Mouse (Mus musculus) liver, embryonic 13.5 days (tissue): ENCODE measurements around the gene Gkap1. TPM values are rescaled to one million over a fixed set of nuclear protein-coding genes. Genes with fewer than 3 reads are reported as not detected.

Experiments used
- ATAC-seq: fragments of 200-750 bp; cut with Nextera tagmentation; 2 replicates; pipeline ENCODE4 v1.8.0; 2017; ENCODE audit warnings: low read depth, mild to moderate bottlenecking, moderate number of reproducible peaks, moderate library complexity
- DNase-seq: peaks from one replicate; pipeline ENCODE4 v3.0.0; 2022
- H3K27ac ChIP-seq: fragments of 300-500 bp; sonication (generic); 2 replicates; pipeline ENCODE4 v1.5.1; 2015; ENCODE audit warnings: moderate library complexity, mild to moderate bottlenecking, inconsistent platforms
- H3K27me3 ChIP-seq: fragments of 300-500 bp; sonication (generic); 2 replicates; pipeline ENCODE4 v1.6.1; 2015; ENCODE audit warnings: mild to moderate bottlenecking, inconsistent platforms
- H3K36me3 ChIP-seq: fragments of 300-500 bp; sonication (generic); 2 replicates; pipeline ENCODE4 v1.6.1; 2015; ENCODE audit warnings: mild to moderate bottlenecking, inconsistent platforms
- H3K4me1 ChIP-seq: fragments of 300-500 bp; sonication (generic); replicated peaks from 2 replicates; pipeline ENCODE4 v1.6.1; 2015; ENCODE audit warnings: inconsistent platforms
- H3K4me2 ChIP-seq: fragments of 300-500 bp; sonication (generic); 2 replicates; pipeline ENCODE4 v1.6.1; 2015; ENCODE audit warnings: inconsistent platforms, mild to moderate bottlenecking, moderate library complexity
- H3K4me3 ChIP-seq: fragments of 300-500 bp; sonication (generic); replicated peaks from 2 replicates; pipeline ENCODE4 v1.5.1; 2015; ENCODE audit warnings: mild to moderate bottlenecking, inconsistent platforms
- H3K9ac ChIP-seq: fragments of 300-500 bp; sonication (generic); 2 replicates; pipeline ENCODE4 v1.6.1; 2015; ENCODE audit warnings: mild to moderate bottlenecking, inconsistent platforms
- H3K9me3 ChIP-seq: fragments of 300-500 bp; sonication (generic); replicated peaks from 2 replicates; pipeline ENCODE4 v1.6.1; 2016; ENCODE audit warnings: inconsistent platforms
- WGBS: fragments of 180-500 bp; shearing (Covaris S2); methylation state at CpG from one replicate; pipeline ENCODE4 v1.1.7; 2015; ENCODE audit not compliant: insufficient replicate concordance; 5-methylcytosine and 5-hydroxymethylcytosine counted together
- polyA plus RNA-seq: library from polyadenylated mRNA; unstranded; fragments of >200 nt; fragmentation: Nextera tagmentation; extraction: Ambion mirVana; gene quantifications from 2 replicates; pipeline ENCODE4 v1.2.1, GENCODE M21; 2015

The Gkap1 gene
- 4.6 and 6.0 TPM in 2 replicates for polyA plus RNA-seq

DNA sequence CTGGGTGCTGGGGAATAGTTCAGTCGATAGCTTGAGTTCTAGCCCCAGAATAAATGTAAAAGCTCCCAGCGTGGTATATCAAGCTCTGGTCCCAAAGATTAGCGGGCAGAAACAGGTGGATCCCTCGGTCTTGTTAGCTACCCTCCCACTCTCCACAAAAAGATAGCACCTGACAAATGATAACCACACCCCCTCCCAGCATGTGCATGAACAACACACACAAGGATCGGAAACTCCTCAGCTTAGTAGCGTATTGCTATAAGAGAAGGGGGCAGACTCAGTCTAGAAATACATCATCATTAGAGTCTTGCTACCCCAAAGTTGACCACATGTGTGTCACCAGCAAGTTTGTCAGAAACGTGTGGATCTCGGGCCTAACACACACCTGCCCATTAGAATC is at the start of gene Gkap1:
Gene Gkap1, minus strand, starts transcription at position 101 of the 400 bp plus-strand sequence.
- Histone ChIP-seq H3K4me1 (peaks cover 22% of the 10 kb centered on the region), H3K27ac (no peak within 1 kb of the TSS), H3K9ac (peak within 1 kb of the TSS; percentile 80), H3K9me3 (no peaks in the 10 kb centered on the region), H3K36me3 (no peaks in the 10 kb centered on the region), H3K4me3 (peak within 1 kb of the TSS; percentile 74), H3K4me2 (peak within 1 kb of the TSS; percentile 96), H3K27me3 (peaks cover 79% of the 10 kb centered on the region)
- WGBS = 51% methylated on average over 8 of the region's 8 CpGs
- DNase-seq (no peak), ATAC-seq (no peak)

GRCm38 (mm10) chr13:58317768-58318167 is 42.3 kb upstream of the Gkap1 start:
- no peak for ATAC-seq
- WGBS = 58% methylated on average over 2 of the region's 2 CpGs
- DNase-seq = no peak

GRCm38 (mm10) chr13:58314991-58315390 is 39.5 kb upstream of the Gkap1 start:
- Histone ChIP-seq H3K4me3 (no peak overlapping the region), H3K9me3 (no peaks in the 10 kb centered on the region), H3K27me3 (no peaks in the 10 kb centered on the region), H3K4me2 (no peak overlapping the region), H3K36me3 (no peaks in the 10 kb centered on the region), H3K9ac (no peak overlapping the region), H3K27ac (no peak overlapping the region), H3K4me1 (peaks cover 13% of the 10 kb centered on the region)
- WGBS = 31% methylated on average over 6 of the region's 6 CpGs
- DNase-seq (peak; percentile 16), ATAC-seq (peak; percentile 61)

More at GRCm38 (mm10) chr13:58317768-58318167, 42.3 kb upstream of the Gkap1 start:
- Histone ChIP-seq H3K27me3 (no peaks in the 10 kb centered on the region), H3K4me2 (no peak overlapping the region), H3K9me3 (no peaks in the 10 kb centered on the region), H3K4me1 (peaks cover 13% of the 10 kb centered on the region), H3K36me3 (no peaks in the 10 kb centered on the region), H3K27ac (no peak overlapping the region), H3K9ac (no peak overlapping the region), H3K4me3 (no peak overlapping the region)

- Histone ChIP-seq H3K9me3 (no peaks in the 10 kb centered on the region), H3K27ac (no peak overlapping the region), H3K4me1 (peaks cover 13% of the 10 kb centered on the region), H3K4me2 (no peak overlapping the region), H3K9ac (no peak overlapping the region), H3K4me3 (no peak overlapping the region), H3K36me3 (no peaks in the 10 kb centered on the region), H3K27me3 (no peaks in the 10 kb centered on the region)
- DNase-seq = no peak
- 0 out of 2 replicates have a peak, but pooled peaks have one; percentile 39 for ATAC-seq
- WGBS = 50% methylated on average over 3 of the region's 3 CpGs
Measured at GRCm38 (mm10) chr13:58313758-58314157, 38.3 kb upstream of the Gkap1 start.

- H3K9me3 ChIP-seq = no peaks in the 10 kb centered on the region
- H3K9ac ChIP-seq = no peak overlapping the region
- no peak for ATAC-seq
- H3K27me3 ChIP-seq = no peaks in the 10 kb centered on the region
- H3K27ac ChIP-seq = no peak overlapping the region
- DNase-seq = no peak
- H3K36me3 ChIP-seq = no peaks in the 10 kb centered on the region
- WGBS = 44% methylated on average over 3 of the region's 3 CpGs
- no peak overlapping the region for H3K4me2 ChIP-seq
- no peak overlapping the region for H3K4me3 ChIP-seq
- peaks cover 13% of the 10 kb centered on the region for H3K4me1 ChIP-seq
Measured at GRCm38 (mm10) chr13:58311351-58311750, 35.9 kb upstream of the Gkap1 start.

DNA sequence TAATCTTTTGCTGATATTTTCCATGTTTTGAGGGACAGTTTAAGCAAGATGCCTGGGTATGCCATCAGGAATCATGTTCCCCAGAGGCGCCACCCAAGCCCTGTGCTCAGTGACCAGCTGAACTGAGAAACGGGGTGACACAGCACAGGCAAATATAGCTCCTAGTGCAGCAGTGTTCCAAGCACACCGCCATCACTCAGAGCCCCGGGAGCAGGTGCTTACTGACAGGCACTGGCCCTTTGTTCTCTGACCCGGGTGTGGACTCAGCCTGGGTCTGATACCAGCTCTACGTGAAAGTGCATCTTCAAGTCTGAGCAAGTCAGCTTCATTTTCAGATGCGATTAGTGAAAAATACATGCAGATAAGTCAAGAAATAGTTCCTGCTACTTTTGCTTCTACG is 34.0 kb upstream of the Gkap1 start:
- Histone ChIP-seq H3K27ac (no peak overlapping the region), H3K9me3 (no peaks in the 10 kb centered on the region)

DNA sequence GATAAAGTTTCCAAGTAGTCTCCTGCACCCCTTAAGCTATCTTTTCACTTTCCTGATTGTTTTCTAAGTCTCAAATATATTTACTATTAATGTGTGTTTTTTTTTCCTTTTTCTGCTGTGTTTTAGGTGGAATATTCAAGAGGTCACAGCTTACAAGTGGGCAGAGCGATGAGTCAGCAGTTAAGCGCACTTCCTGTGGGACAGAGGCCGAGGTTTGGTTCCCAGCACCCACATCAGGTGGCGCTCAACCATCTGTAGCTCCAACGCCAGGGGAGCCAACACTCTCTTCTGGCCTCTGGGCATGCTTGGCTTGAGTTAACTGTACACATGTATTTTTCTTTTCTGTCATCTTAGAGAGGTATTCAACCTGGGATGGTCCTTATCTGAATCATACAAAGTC is 32.0 kb upstream of the Gkap1 start:
- no peak overlapping the region for H3K4me2 ChIP-seq
- H3K4me3 ChIP-seq = no peak overlapping the region
- H3K4me1 ChIP-seq = no peaks in the 10 kb centered on the region
- H3K36me3 ChIP-seq = no peaks in the 10 kb centered on the region
- no peak for DNase-seq
- ATAC-seq = no peak
- H3K9me3 ChIP-seq = no peaks in the 10 kb centered on the region
- no peak overlapping the region for H3K27ac ChIP-seq
- 78% methylated on average over 5 of the region's 5 CpGs for WGBS
- H3K9ac ChIP-seq = no peak overlapping the region
- no peaks in the 10 kb centered on the region for H3K27me3 ChIP-seq

More for the DNA sequence above, 34.0 kb upstream of the Gkap1 start:
- no peak overlapping the region for H3K9ac ChIP-seq
- ATAC-seq (no peak), DNase-seq (no peak)
- peaks cover 13% of the 10 kb centered on the region for H3K4me1 ChIP-seq
- H3K4me2 ChIP-seq = no peak overlapping the region
- no peaks in the 10 kb centered on the region for H3K36me3 ChIP-seq
- WGBS = 62% methylated on average over 8 of the region's 8 CpGs
- no peak overlapping the region for H3K4me3 ChIP-seq
- H3K27me3 ChIP-seq = no peaks in the 10 kb centered on the region

- Histone ChIP-seq H3K27ac (no peak overlapping the region), H3K9me3 (no peaks in the 10 kb centered on the region), H3K9ac (no peak overlapping the region), H3K4me2 (no peak overlapping the region), H3K4me3 (no peak overlapping the region), H3K4me1 (no peaks in the 10 kb centered on the region), H3K27me3 (no peaks in the 10 kb centered on the region), H3K36me3 (no peaks in the 10 kb centered on the region)
- DNase-seq = no peak
- no peak for ATAC-seq
- WGBS = 55% methylated on average over 2 of the region's 2 CpGs
Measured at GRCm38 (mm10) chr13:58305230-58305629, 29.7 kb upstream of the Gkap1 start.

DNA sequence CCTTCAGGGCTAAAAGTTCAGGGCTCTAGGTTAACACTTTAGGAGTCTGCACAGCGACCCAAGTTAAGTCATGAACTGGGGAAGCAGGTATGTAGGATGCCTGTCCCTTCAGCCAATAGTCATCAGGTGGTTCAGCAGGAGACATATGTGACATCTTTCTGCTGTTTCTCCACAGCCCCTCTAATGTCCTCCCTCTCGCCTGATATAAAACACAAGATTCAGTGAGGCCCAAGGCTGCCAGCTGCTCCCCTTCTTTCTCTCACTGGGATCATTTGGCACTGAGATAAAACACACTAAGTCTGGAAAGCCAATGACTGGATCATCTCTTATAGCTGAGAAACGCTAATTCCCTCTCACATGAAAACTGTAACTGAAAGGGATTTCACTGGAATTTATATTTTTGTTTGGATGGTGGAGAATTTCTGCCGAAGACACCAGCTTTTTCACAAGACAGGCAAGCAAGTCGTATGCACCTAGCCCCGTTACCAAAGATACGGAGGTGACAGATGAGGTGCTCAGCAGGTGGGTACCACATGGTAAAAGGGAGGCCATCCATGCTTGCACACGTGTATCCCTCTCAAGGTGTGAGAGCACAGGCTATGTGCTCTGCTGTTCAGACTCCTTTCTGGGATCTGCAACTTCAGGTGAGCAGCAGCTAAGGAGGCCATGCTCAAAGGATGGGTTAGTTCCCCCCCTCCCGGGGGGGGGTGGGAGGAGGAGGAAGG is 27.1 kb upstream of the Gkap1 start:
- WGBS = 66% methylated on average over 9 of the region's 9 CpGs
- no peak for ATAC-seq
- Histone ChIP-seq H3K27ac (no peak overlapping the region), H3K36me3 (no peaks in the 10 kb centered on the region), H3K4me3 (no peak overlapping the region), H3K4me2 (no peak overlapping the region), H3K27me3 (no peaks in the 10 kb centered on the region), H3K9ac (no peak overlapping the region), H3K9me3 (no peaks in the 10 kb centered on the region), H3K4me1 (no peaks in the 10 kb centered on the region)
- DNase-seq = no peak

DNA sequence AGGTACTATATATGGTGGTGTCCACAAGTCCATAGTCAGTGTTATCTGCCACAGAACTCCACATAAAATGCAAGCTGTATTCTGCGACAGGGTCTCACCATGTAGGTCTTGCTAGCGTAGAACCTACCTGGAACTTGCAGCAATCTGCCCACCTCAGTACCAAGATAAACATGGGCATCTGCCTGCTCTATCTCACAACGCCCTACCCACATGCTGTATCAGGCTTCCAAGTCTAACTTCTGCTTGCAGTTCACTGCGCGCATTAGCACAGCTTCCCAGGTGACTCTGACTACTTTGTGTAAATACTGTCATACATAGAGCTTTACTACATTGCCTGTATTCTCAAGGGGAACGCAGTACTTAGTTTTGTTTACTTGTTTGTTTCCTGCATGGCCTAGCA is 26.5 kb upstream of the Gkap1 start:
- Histone ChIP-seq H3K27me3 (no peaks in the 10 kb centered on the region), H3K36me3 (no peaks in the 10 kb centered on the region), H3K27ac (no peak overlapping the region), H3K4me1 (no peaks in the 10 kb centered on the region), H3K9ac (no peak overlapping the region), H3K4me3 (no peak overlapping the region), H3K4me2 (no peak overlapping the region), H3K9me3 (no peaks in the 10 kb centered on the region)
- ATAC-seq (no peak), DNase-seq (no peak)
- WGBS = 69% methylated on average over 6 of the region's 6 CpGs

DNA sequence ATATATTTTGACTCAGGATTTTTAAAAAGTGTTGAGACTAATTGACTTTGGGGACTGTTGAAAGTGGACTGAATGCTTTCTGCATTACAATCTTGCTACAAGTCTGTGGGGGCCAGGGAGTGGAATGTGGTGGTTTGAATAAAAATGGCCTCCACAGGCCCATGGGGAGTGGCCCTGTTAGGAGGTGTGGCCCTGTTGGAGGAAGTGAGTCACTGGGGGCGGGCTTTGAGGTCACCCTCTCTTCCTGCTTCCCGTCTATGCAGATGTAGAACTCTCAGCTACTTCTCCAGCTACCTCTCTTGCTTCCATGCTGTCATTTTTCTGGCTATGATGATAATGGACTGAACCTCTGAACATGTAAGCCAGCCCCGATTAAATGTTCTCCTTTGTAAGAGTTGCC is 23.3 kb upstream of the Gkap1 start:
- H3K9ac ChIP-seq = no peak overlapping the region
- ATAC-seq = no peak
- H3K4me1 ChIP-seq = no peaks in the 10 kb centered on the region
- H3K4me3 ChIP-seq = no peak overlapping the region
- H3K27me3 ChIP-seq = no peaks in the 10 kb centered on the region
- no peak for DNase-seq
- no peaks in the 10 kb centered on the region for H3K9me3 ChIP-seq
- no peak overlapping the region for H3K4me2 ChIP-seq
- 67% methylated on average over 3 of the region's 3 CpGs for WGBS
- no peak overlapping the region for H3K27ac ChIP-seq
- H3K36me3 ChIP-seq = no peaks in the 10 kb centered on the region

DNA sequence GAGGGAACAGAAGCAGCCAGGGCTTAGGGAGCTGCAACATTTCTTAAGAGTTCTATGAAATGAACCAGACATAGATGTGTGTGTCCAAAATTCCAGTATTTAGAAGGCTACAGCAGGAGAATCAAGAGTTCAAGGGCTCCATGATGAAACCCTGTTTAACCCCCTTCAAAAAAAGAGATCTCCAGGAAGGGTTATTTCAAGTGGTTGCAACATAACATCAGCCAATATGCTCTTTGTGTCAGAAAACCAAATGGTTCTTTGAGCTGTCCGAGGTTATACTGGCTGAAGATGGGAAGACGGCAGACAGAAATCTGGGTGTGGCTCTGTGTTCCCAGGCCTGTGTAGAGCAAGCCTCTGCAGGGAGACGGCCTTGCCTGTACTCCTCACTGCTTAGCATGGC is 20.1 kb upstream of the Gkap1 start:
- Histone ChIP-seq H3K4me3 (no peak overlapping the region), H3K27me3 (no peaks in the 10 kb centered on the region), H3K9ac (no peak overlapping the region), H3K36me3 (no peaks in the 10 kb centered on the region), H3K9me3 (no peaks in the 10 kb centered on the region), H3K4me2 (no peak overlapping the region), H3K4me1 (peaks cover 3% of the 10 kb centered on the region; the same call in 1 of the 2 replicates), H3K27ac (no peak overlapping the region)
- DNase-seq (no peak), ATAC-seq (no peak)
- WGBS = 40% methylated on average over 3 of the region's 3 CpGs
